Mouse (Mus musculus) c-Kit-positive CD71-positive TER-119-negative erythroid progenitor cells, embryonic 14.5 days (primary cell): Measurements from ENCODE around the gene Hist1h4h.
"Not testable (repeated sequence)": the region's sequence is repeated elsewhere in the genome, so short reads cannot be mapped to it uniquely, and the experiment has no call there.

Source experiments
- DNase-seq: peaks from one replicate; pipeline ENCODE4 v3.0.0-alpha.2; 2013; ENCODE audit warnings: low read depth

Hist1h4h gene

GRCm38 (mm10) chr13:23535137-23536075, 4.6 kb downstream of the Hist1h4h start, which contains the start of gene Hist1h3g:
TSS of gene Hist1h3g (plus strand) at chr13:23535422.
- peak; percentile 94 for DNase-seq

GRCm38 (mm10) chr13:23536076-23536822, 5.4 kb downstream of the Hist1h4h start:
- no peak for DNase-seq

GRCm38 (mm10) chr13:23537006-23537710, 6.3 kb downstream of the Hist1h4h start:
- no peak for DNase-seq

DNA sequence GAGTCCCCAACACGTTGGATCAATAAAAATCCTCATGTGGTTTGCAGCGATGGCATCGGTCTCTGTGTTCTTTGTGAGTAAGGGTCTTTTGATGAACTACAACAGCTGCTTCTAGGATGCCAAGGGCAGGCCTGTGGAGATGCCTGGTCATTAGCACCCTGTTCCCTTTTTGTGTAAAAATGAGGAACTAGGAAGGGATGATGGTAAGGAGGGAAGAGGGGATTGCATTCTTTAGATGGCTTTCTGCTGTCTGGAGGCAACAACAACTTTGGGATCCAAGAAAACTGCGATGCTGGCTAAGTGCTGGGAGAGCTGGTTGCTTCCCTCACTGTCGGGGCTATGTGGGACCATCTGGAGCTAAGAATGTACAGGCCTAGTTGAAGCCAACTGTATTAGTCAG, 7.4 kb downstream of the Hist1h4h start:
- no peak for DNase-seq

DNA sequence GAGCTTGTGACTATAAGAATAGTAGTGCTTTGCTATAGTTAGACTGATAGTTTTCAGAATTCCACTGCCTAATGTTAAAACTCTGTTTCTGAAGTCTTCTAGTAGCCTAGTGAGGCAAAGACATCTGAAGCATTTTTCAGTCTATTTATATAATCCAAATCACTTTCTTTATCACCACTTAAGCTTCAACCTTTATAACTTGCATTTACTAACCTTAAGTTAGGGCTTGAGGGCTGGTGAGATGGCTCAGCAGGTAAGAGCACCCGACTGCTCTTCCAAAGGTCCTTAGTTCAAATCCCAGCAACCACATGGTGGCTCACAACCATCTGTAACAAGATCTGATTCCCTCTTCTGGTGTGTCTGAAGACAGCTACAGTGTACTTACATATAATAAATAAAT, 9.0 kb downstream of the Hist1h4h start:
- not testable (repeated sequence) for DNase-seq

GRCm38 (mm10) chr13:23541497-23541896, 10.6 kb downstream of the Hist1h4h start:
- DNase-seq: no peak

DNA sequence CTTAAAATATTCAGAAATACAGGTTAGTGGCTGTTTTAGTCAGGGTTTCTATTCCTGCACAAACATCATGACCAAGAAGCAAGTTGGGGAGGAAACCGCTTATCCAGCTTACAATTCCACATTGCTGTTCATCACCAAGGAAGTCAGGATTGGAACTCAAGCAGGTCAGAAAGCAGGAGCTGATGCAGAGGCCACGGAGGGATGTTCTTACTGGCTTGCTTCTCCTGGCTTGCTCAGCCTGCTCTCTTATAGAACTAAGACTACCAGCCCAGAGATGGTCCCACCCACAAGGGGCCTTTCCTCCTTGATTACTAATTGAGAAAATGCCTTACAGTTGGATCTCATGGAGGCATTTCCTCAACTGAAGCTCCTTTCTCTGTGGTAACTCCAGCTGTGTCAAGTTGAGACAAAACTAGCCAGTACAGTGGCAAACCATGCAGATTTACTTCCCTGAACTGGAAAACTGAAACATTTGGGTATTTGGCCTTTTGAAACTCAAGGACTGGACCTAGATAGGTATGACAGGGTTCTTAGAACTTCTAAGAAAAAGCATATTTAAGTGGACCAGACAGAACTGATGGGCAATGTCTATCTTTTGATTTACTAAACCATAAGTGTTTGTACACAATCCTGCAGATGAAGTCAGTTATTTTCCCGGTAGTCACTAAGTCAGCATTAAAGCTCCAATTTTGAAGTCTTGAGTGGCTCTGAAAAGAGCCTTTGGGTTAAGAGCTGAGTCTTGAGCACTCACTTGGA, 11.6 kb downstream of the Hist1h4h start:
- not testable (repeated sequence) for DNase-seq

DNA sequence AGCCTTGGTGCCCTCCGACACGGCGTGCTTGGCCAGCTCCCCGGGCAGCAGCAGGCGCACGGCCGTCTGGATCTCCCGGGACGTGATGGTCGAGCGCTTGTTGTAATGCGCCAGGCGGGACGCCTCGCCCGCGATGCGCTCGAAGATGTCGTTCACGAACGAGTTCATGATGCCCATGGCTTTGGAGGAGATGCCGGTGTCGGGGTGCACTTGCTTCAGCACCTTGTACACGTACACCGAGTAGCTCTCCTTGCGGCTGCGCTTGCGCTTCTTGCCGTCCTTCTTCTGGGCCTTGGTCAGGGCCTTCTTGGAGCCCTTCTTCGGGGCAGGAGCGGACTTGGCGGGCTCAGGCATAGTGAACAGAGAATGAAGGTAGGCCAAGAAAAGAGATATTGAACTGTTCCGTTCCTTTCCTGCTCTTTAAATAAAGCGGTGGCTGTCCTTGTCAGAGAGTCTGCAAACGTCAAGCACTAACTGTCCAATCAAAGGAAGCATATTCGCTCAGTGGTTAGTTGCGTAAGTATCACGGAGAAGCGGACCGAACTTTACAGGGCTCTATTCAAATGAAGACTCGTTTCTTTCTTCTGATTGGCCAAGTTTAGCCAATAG, 12.3 kb downstream of the Hist1h4h start, which contains the start of gene Hist1h2bh:
Hist1h2bh (minus strand) TSS at position 394 of the 609 bp plus-strand sequence.
- DNase-seq: peak; percentile 97

GRCm38 (mm10) chr13:23543965-23544786, 13.3 kb downstream of the Hist1h4h start, which contains the start of gene Hist1h3f:
TSS of gene Hist1h3f (plus strand) at chr13:23544052.
- DNase-seq: peak; percentile 91

DNA sequence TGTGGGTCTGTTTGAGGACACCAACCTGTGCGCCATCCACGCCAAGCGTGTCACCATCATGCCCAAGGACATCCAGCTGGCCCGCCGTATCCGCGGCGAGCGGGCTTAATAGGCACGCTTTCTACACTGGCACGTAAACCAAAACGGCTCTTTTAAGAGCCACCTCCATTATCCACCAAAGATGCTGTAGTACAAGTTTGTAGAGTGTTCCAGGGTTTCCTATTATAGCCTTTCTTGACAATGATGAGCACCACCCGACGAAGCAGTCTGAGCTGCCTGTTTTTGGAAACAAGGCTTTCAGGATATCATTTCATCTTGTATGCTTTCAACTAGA, 13.9 kb downstream of the Hist1h4h start:
- DNase-seq: not testable (repeated sequence)

GRCm38 (mm10) chr13:23546694-23547093, 15.8 kb downstream of the Hist1h4h start:
- no peak for DNase-seq

DNA sequence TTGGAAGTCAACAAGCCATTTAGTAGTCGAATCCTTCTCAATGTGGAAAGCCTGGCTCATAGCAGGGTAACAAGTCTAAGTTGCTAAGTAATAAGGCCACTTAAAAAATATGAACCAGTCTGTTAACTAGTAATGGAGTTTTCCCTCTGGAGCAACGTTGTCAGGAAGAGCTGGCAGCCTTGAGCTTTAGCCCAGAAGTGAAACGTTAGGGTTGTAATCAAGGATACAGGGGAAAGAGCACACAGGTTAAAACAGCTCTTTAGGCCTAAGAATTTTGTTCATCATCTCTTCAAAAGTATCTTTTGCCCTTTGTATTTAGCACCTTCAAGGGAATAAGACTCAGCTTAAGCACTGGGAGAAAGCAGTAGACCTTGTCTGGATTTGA, 19.9 kb downstream of the Hist1h4h start:
- DNase-seq: no peak

DNA sequence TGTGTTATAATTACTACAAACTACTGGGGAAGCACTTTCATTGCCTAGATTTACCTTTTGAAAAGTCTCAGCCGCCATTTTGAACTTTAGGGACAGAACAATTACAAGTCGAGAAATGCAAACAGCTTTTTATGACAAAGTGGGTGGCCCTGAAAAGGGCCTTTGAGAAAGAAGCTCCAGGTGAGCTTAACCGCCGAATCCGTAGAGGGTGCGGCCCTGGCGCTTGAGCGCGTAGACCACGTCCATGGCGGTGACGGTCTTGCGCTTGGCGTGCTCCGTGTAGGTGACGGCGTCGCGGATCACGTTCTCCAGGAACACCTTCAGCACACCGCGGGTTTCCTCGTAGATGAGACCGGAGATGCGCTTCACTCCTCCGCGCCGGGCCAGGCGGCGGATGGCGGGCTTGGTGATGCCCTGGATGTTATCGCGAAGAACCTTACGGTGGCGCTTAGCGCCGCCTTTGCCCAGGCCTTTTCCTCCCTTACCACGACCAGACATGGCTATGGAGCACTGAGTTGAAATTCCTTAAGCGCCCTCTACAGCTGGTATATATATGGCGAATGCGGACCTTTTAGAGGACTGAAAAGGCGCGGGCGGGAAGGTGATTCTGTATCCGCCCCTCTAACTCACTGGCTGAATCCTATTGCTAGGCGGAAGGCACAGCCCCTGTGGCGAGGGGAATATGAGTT, 20.4 kb downstream of the Hist1h4h start, which contains the start of gene Hist1h4f:
Hist1h4f (minus strand) TSS at position 503 of the 689 bp plus-strand sequence.
- peak; percentile 95 for DNase-seq

DNA sequence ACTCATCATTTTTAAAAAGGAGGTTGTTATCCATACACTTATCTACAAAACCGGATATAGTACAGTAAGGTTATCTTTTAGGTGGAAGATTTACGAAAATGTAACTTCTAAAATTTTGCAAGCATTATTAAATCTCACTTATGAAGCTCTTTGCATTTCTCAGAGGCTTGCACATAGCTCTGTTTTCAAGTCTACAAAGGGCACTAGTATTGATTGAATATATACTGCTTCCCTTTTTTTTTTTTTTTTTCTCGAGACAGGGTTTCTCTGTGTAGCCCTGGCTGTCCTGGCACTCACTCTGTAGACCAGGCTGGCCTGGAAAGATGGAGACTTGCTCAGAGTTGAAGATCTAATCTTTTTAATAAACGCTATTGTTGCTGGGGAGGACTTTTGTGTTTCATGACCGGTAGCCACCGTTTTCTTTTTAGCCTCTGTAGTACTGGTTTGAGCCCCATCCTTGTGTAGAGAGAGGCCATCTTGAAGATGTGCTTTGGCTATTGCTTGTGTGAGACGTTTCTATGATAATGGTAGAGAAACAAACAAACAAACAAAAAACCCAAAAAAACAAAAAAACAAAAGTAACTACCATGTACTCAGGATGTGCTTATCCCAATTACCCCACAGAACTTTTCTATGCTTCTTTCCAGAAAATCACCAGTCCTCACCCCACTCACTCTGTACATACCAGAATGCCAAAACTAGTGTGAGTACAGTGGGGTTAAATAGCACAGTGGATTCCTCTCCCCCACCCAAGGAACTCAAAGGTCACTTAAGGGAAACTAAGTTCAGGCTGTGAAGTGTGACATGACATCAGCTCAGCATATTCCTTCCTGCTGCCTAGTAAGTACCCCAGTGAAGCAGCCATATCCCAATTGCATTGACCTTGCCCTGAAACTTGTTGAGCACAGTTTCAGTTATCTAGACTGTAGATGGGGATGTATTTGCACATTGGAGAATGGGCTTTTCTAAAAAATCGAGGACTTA, 21.4 kb downstream of the Hist1h4h start:
- DNase-seq: no peak

GRCm38 (mm10) chr13:23552962-23553361, 22.1 kb downstream of the Hist1h4h start, which contains the start of gene Hist1h1d:
TSS of gene Hist1h1d (plus strand) at chr13:23553262.
- DNase-seq: no peak

GRCm38 (mm10) chr13:23554393-23554792, 23.5 kb downstream of the Hist1h4h start:
- no peak for DNase-seq

DNA sequence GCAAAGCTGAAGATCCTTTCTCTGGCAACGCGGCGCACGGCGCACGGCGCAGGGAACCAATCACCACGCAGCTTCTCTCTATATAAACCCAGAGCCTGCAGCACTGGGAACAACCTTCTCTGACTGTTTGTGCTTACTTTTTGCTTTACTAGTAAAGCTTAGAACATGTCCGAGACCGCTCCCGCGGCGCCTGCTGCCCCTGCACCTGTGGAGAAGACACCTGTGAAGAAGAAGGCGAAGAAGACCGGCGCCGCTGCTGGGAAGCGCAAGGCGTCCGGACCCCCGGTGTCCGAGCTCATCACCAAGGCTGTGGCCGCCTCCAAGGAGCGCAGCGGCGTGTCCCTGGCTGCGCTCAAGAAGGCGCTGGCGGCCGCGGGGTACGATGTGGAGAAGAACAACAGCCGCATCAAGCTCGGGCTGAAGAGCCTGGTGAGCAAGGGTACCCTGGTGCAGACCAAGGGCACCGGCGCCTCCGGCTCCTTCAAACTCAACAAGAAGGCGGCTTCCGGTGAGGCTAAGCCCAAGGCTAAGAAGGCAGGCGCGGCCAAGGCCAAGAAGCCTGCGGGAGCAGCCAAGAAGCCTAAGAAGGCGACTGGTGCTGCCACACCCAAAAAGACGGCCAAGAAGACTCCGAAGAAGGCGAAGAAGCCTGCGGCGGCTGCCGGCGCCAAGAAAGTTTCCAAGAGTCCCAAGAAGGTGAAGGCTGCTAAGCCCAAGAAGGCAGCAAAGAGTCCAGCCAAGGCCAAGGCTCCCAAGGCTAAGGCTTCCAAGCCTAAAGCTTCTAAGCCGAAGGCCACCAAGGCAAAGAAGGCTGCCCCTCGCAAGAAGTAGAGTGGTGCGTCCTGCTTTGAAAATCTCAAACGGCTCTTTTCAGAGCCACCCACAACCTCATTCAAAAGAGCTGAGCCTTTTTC, 24.3 kb downstream of the Hist1h4h start:
- DNase-seq: no peak
